8 mouse cellular contexts compared by ENCODE assay signal in the genomic region with DNA sequence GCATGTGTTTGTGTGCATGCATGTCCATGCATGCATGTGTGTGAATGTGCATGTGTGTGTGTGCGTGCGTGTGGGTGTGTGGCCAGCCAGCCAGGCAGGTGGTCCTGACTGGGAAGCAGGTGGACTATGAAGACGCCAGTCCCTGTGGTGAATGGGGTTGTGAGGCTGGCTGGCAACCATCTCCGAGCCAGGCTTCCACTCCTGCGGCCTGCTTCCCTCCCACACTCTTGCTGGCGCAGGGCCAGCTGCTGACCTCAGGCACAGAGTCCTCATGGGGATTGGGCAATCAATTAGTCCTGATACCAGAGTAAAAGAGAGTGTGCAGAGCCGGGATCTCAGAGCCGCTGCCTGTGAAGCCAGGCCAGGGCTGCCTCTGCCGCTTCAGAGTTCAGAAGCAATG. TPM values are rescaled to one million over a fixed set of nuclear protein-coding genes. Genes with fewer than 3 reads are reported as not detected.
DNase-seq lines count a peak whose midpoint lies in the region; ATAC-seq and TF ChIP-seq lines count a peak whose summit lies in the region.

No protein-coding gene starts in this region.

- peaks cover 13% of the 10 kb centered on the region for H3K27me3 ChIP-seq in forebrain, embryonic 11.5 days (ENCODE audit: control insufficient read depth, insufficient read depth, low read length)
- H3K27me3 ChIP-seq in forebrain, embryonic 10.5 days (ENCODE audit: poor library complexity, severe bottlenecking): peaks cover 83% of the 10 kb centered on the region
- peaks cover 58% of the 10 kb centered on the region for H3K27me3 ChIP-seq in Patski

- POLR2A ChIA-PET in Patski (lab: Charles Lee): no interaction called here

- no peak for TF ChIP-seq CTCF in Patski (IDR thresholded peaks at IDR 0.05)
- no peak for TF ChIP-seq CTCF in gastrocnemius, adult 2 months (IDR thresholded peaks at IDR 0.05)

- WGBS in forebrain, embryonic 11.5 days: 51% methylated on average over 9 of the region's 9 CpGs
- WGBS in forebrain, embryonic 10.5 days: 63% methylated on average over 9 of the region's 9 CpGs

- ATAC-seq in forebrain, embryonic 11.5 days (replicated peaks; ENCODE audit: low FRiP score): peak; percentile 45; the same call in 1 of the 2 replicates
- peak; percentile 68 for ATAC-seq in Patski

- in situ Hi-C loops in Patski (cut with MboI; ENCODE audit: low pct_unique_long_range_greater_than_20kb): no loop called here

- CTCF ChIA-PET in Patski (lab: Charles Lee): interaction anchor here (1.0 kb wide), 1 partner anchor 53 kb away, joined by 3 read pairs; no protein-coding TSS in a partner anchor

- no peak overlapping the region for H3K27ac ChIP-seq in forebrain, embryonic 11.5 days (ENCODE audit: low read depth, low read length)
- no peak overlapping the region for H3K27ac ChIP-seq in forebrain, embryonic 10.5 days
- no peak overlapping the region for H3K27ac ChIP-seq in gastrocnemius, adult 2 months

- H3K9me3 ChIP-seq in forebrain, embryonic 11.5 days (ENCODE audit: control insufficient read depth, low read length): no peaks in the 10 kb centered on the region
- no peaks in the 10 kb centered on the region for H3K9me3 ChIP-seq in forebrain, embryonic 10.5 days

- DNase-seq in forebrain, embryonic 11.5 days (ENCODE audit: low spot score): peak; percentile 65
- DNase-seq in forebrain, embryonic 10.5 days (ENCODE audit: extremely low spot score, low spot score): no peak
- DNase-seq in Patski (ENCODE audit: low read depth, low spot score): peak; percentile 27
- peak; percentile 75 for DNase-seq in gastrocnemius, adult 2 months
- DNase-seq in kidney, postnatal 14 days: peak; percentile 57
- peak; percentile 88 for DNase-seq in lung, postnatal 36 days
- peak; percentile 63 for DNase-seq in yolk sac, embryonic 10.5 days (ENCODE audit: low spot score)
- no peak for DNase-seq in spleen, postnatal 10 days (ENCODE audit: low spot score in 2 of 2)

- H3K4me3 ChIP-seq in forebrain, embryonic 11.5 days (ENCODE audit: low read depth, low read length): no peak overlapping the region
- no peak overlapping the region for H3K4me3 ChIP-seq in forebrain, embryonic 10.5 days
- H3K4me3 ChIP-seq in gastrocnemius, adult 2 months: no peak overlapping the region

- peaks cover 7% of the 10 kb centered on the region for H3K4me1 ChIP-seq in forebrain, embryonic 11.5 days (replicated peaks; ENCODE audit: control insufficient read depth, insufficient read depth, low read length)
- peaks cover 16% of the 10 kb centered on the region for H3K4me1 ChIP-seq in forebrain, embryonic 10.5 days

- H3K9ac ChIP-seq in forebrain, embryonic 11.5 days (ENCODE audit: low read length): no peak overlapping the region

- H3K36me3 ChIP-seq in forebrain, embryonic 11.5 days (ENCODE audit: control insufficient read depth, insufficient read depth, low read length): no peaks in the 10 kb centered on the region
- no peaks in the 10 kb centered on the region for H3K36me3 ChIP-seq in forebrain, embryonic 10.5 days (replicated peaks)

- no peak overlapping the region for H3K4me2 ChIP-seq in forebrain, embryonic 11.5 days (ENCODE audit: low read depth, low read length, severe bottlenecking)

- intact Hi-C loops in gastrocnemius, adult 2 months (cut with DNase I): no loop called here

RNA-seq across cellular contexts. Expression of gene Tnfaip8l1, which starts 8.6 kb away (rescaled TPM):
- polyA plus RNA-seq in forebrain, embryonic 11.5 days (2014; fragmentation: Nextera tagmentation; extraction: Ambion mirVana): 7.7 and 8.4 TPM in 2 replicates
- 7.4 and 8.1 TPM in 2 replicates for polyA plus RNA-seq in forebrain, embryonic 10.5 days (2016; fragmentation: Nextera tagmentation; extraction: Ambion mirVana)
- polyA plus RNA-seq in Patski (2021): 2.0 TPM
- total RNA-seq in gastrocnemius, adult 2 months (2021): under 1 TPM; 0.25 to 0.43 TPM

RNA-seq across cellular contexts. Expression of gene Sema6b, which starts 13.5 kb away (rescaled TPM):
- polyA plus RNA-seq in forebrain, embryonic 11.5 days (2014; fragmentation: Nextera tagmentation; extraction: Ambion mirVana): 1.4 and 2.5 TPM in 2 replicates
- polyA plus RNA-seq in forebrain, embryonic 10.5 days (2016; fragmentation: Nextera tagmentation; extraction: Ambion mirVana): 0.44 and 0.67 TPM in 2 replicates
- polyA plus RNA-seq in Patski (2021): 2.0 TPM
- total RNA-seq in gastrocnemius, adult 2 months (2021): 1 to 10 TPM; 1.9 to 3.2 TPM

RNA-seq across cellular contexts. Expression of gene Mydgf, which starts 30.1 kb away (rescaled TPM):
- 55.4 and 64.0 TPM in 2 replicates for polyA plus RNA-seq in forebrain, embryonic 11.5 days (2014; fragmentation: Nextera tagmentation; extraction: Ambion mirVana)
- 75.5 and 78.5 TPM in 2 replicates for polyA plus RNA-seq in forebrain, embryonic 10.5 days (2016; fragmentation: Nextera tagmentation; extraction: Ambion mirVana)
- polyA plus RNA-seq in Patski (2021): 96.5 TPM
- total RNA-seq in gastrocnemius, adult 2 months (2021): 10 to 100 TPM; 17.0 to 17.7 TPM

RNA-seq across cellular contexts. Expression of gene Lrg1, which starts 31.8 kb away (rescaled TPM):
- polyA plus RNA-seq in forebrain, embryonic 11.5 days (2014; fragmentation: Nextera tagmentation; extraction: Ambion mirVana): 0.17 and 0.51 TPM in 2 replicates
- not detected in 2 replicates for polyA plus RNA-seq in forebrain, embryonic 10.5 days (2016; fragmentation: Nextera tagmentation; extraction: Ambion mirVana)
- polyA plus RNA-seq in Patski (2021): 0.08 TPM
- 10 to 100 TPM; 13.2 to 25.5 TPM for total RNA-seq in gastrocnemius, adult 2 months (2021)

RNA-seq across cellular contexts. Expression of gene Plin5, which starts 36.2 kb away (rescaled TPM):
- 0.21 TPM in 1 of 2 replicates, not detected in the other for polyA plus RNA-seq in forebrain, embryonic 11.5 days (2014; fragmentation: Nextera tagmentation; extraction: Ambion mirVana)
- polyA plus RNA-seq in forebrain, embryonic 10.5 days (2016; fragmentation: Nextera tagmentation; extraction: Ambion mirVana): 0.25 and 0.33 TPM in 2 replicates
- polyA plus RNA-seq in Patski (2021): 0.55 TPM
- total RNA-seq in gastrocnemius, adult 2 months (2021): 10 to 100 TPM; 22.9 to 55.7 TPM

Comparison
In these comparisons a context has a peak if more than half of its experiments do, and no peak if none do; other contexts are left out.
1. DNase-seq: peak in forebrain, embryonic 11.5 days (single experiment), Patski (single experiment), gastrocnemius, adult 2 months (single experiment), kidney, postnatal 14 days (single experiment), lung, postnatal 36 days (single experiment) and yolk sac, embryonic 10.5 days (single experiment); none in forebrain, embryonic 10.5 days (single experiment) and spleen, postnatal 10 days (0 of 2).